Mouse (Mus musculus): ENCODE results near the gene Mtmr10. TPM values are rescaled to one million over a fixed set of nuclear protein-coding genes. Genes with fewer than 3 reads are reported as not detected.

Mtmr10 gene
- polyA plus RNA-seq, 1 experiment: 4.5 TPM

- TF ChIP-seq CTCF (IDR thresholded peaks at IDR 0.05; ENCODE audit: borderline replicate concordance, control insufficient read depth, extremely low read depth, insufficient read depth, low read length, poor library complexity) (no peak), POLR2A (IDR thresholded peaks at IDR 0.05; ENCODE audit: control insufficient read depth, extremely low read depth, insufficient read depth, low read length, poor library complexity) (no peak)
- no peak for DNase-seq
- Histone ChIP-seq H3K4me1 (replicated peaks; ENCODE audit: control insufficient read depth, insufficient read depth, low read length) (no peaks in the 10 kb centered on the region), H3K36me3 (ENCODE audit: control insufficient read depth, insufficient read depth, low read length) (peaks cover 3% of the 10 kb centered on the region), H3K4me3 (ENCODE audit: control insufficient read depth, insufficient read depth, low read length) (no peak overlapping the region), H3K27me3 (ENCODE audit: control insufficient read depth, insufficient read depth, low read length) (no peaks in the 10 kb centered on the region), H3K27ac (ENCODE audit: control insufficient read depth, insufficient read depth, low read length) (no peak overlapping the region)
- 96% methylated on average over 1 of the region's 1 CpGs for WGBS
Measured at GRCm38 (mm10) chr7:64332686-64333085, 45.2 kb downstream of the Mtmr10 start.

GRCm38 (mm10) chr7:64347813-64348212 lies 60.4 kb downstream of the Mtmr10 start:
- 100% methylated on average over 1 of the region's 1 CpGs for WGBS
- Histone ChIP-seq H3K4me3 (ENCODE audit: control insufficient read depth, insufficient read depth, low read length) (no peak overlapping the region), H3K36me3 (ENCODE audit: control insufficient read depth, insufficient read depth, low read length) (peaks cover 4% of the 10 kb centered on the region; the same call in 1 of the 2 replicates), H3K27ac (ENCODE audit: control insufficient read depth, insufficient read depth, low read length) (no peak overlapping the region), H3K4me1 (replicated peaks; ENCODE audit: control insufficient read depth, insufficient read depth, low read length) (no peaks in the 10 kb centered on the region), H3K27me3 (ENCODE audit: control insufficient read depth, insufficient read depth, low read length) (no peaks in the 10 kb centered on the region)
- TF ChIP-seq POLR2A (IDR thresholded peaks at IDR 0.05; ENCODE audit: control insufficient read depth, extremely low read depth, insufficient read depth, low read length, poor library complexity) (no peak), CTCF (IDR thresholded peaks at IDR 0.05; ENCODE audit: borderline replicate concordance, control insufficient read depth, extremely low read depth, insufficient read depth, low read length, poor library complexity) (no peak)
- no peak for DNase-seq

- no peak for DNase-seq
- peaks cover 4% of the 10 kb centered on the region; the same call in 1 of the 2 replicates for H3K36me3 ChIP-seq (ENCODE audit: control insufficient read depth, insufficient read depth, low read length)
Measured at GRCm38 (mm10) chr7:64349147-64349861, 61.9 kb downstream of the Mtmr10 start.

GRCm38 (mm10) chr7:64351087-64351486 lies 63.6 kb downstream of the Mtmr10 start:
- H3K36me3 ChIP-seq (ENCODE audit: control insufficient read depth, insufficient read depth, low read length): peaks cover 4% of the 10 kb centered on the region; the same call in 1 of the 2 replicates
- no peak for TF ChIP-seq POLR2A (IDR thresholded peaks at IDR 0.05; ENCODE audit: control insufficient read depth, extremely low read depth, insufficient read depth, low read length, poor library complexity)
- TF ChIP-seq CTCF (IDR thresholded peaks at IDR 0.05; ENCODE audit: borderline replicate concordance, control insufficient read depth, extremely low read depth, insufficient read depth, low read length, poor library complexity): no peak
- H3K27me3 ChIP-seq (ENCODE audit: control insufficient read depth, insufficient read depth, low read length): no peaks in the 10 kb centered on the region
- no peak overlapping the region for H3K27ac ChIP-seq (ENCODE audit: control insufficient read depth, insufficient read depth, low read length)
- 89% methylated on average over 4 of the region's 4 CpGs for WGBS
- H3K4me3 ChIP-seq (ENCODE audit: control insufficient read depth, insufficient read depth, low read length): no peak overlapping the region
- DNase-seq: no peak
- H3K4me1 ChIP-seq (replicated peaks; ENCODE audit: control insufficient read depth, insufficient read depth, low read length): no peaks in the 10 kb centered on the region

More at GRCm38 (mm10) chr7:64349147-64349861, 61.9 kb downstream of the Mtmr10 start:
- Histone ChIP-seq H3K27me3 (ENCODE audit: control insufficient read depth, insufficient read depth, low read length) (no peaks in the 10 kb centered on the region), H3K4me1 (replicated peaks; ENCODE audit: control insufficient read depth, insufficient read depth, low read length) (no peaks in the 10 kb centered on the region), H3K27ac (ENCODE audit: control insufficient read depth, insufficient read depth, low read length) (no peak overlapping the region), H3K4me3 (ENCODE audit: control insufficient read depth, insufficient read depth, low read length) (no peak overlapping the region)
- 91% methylated on average over 15 of the region's 15 CpGs for WGBS
- TF ChIP-seq CTCF (IDR thresholded peaks at IDR 0.05; ENCODE audit: borderline replicate concordance, control insufficient read depth, extremely low read depth, insufficient read depth, low read length, poor library complexity) (no peak), POLR2A (IDR thresholded peaks at IDR 0.05; ENCODE audit: control insufficient read depth, extremely low read depth, insufficient read depth, low read length, poor library complexity) (no peak)

- no peak overlapping the region for H3K4me3 ChIP-seq (ENCODE audit: control insufficient read depth, insufficient read depth, low read length)
- DNase-seq: no peak
- WGBS: 96% methylated on average over 14 of the region's 14 CpGs
- no peak overlapping the region for H3K27ac ChIP-seq (ENCODE audit: control insufficient read depth, insufficient read depth, low read length)
- H3K4me1 ChIP-seq (replicated peaks; ENCODE audit: control insufficient read depth, insufficient read depth, low read length): no peaks in the 10 kb centered on the region
- TF ChIP-seq POLR2A (IDR thresholded peaks at IDR 0.05; ENCODE audit: control insufficient read depth, extremely low read depth, insufficient read depth, low read length, poor library complexity) (no peak), CTCF (IDR thresholded peaks at IDR 0.05; ENCODE audit: borderline replicate concordance, control insufficient read depth, extremely low read depth, insufficient read depth, low read length, poor library complexity) (no peak)
- H3K27me3 ChIP-seq (ENCODE audit: control insufficient read depth, insufficient read depth, low read length): no peaks in the 10 kb centered on the region
- H3K36me3 ChIP-seq (ENCODE audit: control insufficient read depth, insufficient read depth, low read length): peaks cover 8% of the 10 kb centered on the region; the same call in 1 of the 2 replicates
Measured at GRCm38 (mm10) chr7:64354206-64354605, 66.8 kb downstream of the Mtmr10 start.

GRCm38 (mm10) chr7:64356661-64357060 lies 69.2 kb downstream of the Mtmr10 start:
- Histone ChIP-seq H3K27me3 (ENCODE audit: control insufficient read depth, insufficient read depth, low read length) (no peaks in the 10 kb centered on the region), H3K4me3 (ENCODE audit: control insufficient read depth, insufficient read depth, low read length) (no peak overlapping the region), H3K4me1 (replicated peaks; ENCODE audit: control insufficient read depth, insufficient read depth, low read length) (no peaks in the 10 kb centered on the region), H3K27ac (ENCODE audit: control insufficient read depth, insufficient read depth, low read length) (no peak overlapping the region), H3K36me3 (ENCODE audit: control insufficient read depth, insufficient read depth, low read length) (peaks cover 4% of the 10 kb centered on the region; the same call in 1 of the 2 replicates)
- DNase-seq: no peak
- WGBS: 91% methylated on average over 5 of the region's 5 CpGs
- TF ChIP-seq CTCF (IDR thresholded peaks at IDR 0.05; ENCODE audit: borderline replicate concordance, control insufficient read depth, extremely low read depth, insufficient read depth, low read length, poor library complexity) (no peak), POLR2A (IDR thresholded peaks at IDR 0.05; ENCODE audit: control insufficient read depth, extremely low read depth, insufficient read depth, low read length, poor library complexity) (no peak)

Data from thymus, adult 2 months (tissue).